Mouse (Mus musculus) limb, embryonic 14.5 days (tissue): Measurements from ENCODE around the gene Ptgir. TPM values are rescaled to one million over a fixed set of nuclear protein-coding genes. Genes with fewer than 3 reads are reported as not detected.

Source experiments
- ATAC-seq: fragments of 200-750 bp; cut with Nextera tagmentation; 2 replicates; pipeline ENCODE4 v1.8.0; 2017; ENCODE audit warnings: low read depth, moderate number of reproducible peaks, moderate TSS enrichment; ENCODE audit not compliant: low FRiP score
- DNase-seq: peaks from one replicate; pipeline ENCODE4 v3.0.0-alpha.2; 2015; ENCODE audit warnings: low spot score
- H3K27ac ChIP-seq: fragments of 300-500 bp; sonication (generic); replicated peaks from 2 replicates; pipeline ENCODE4 v1.5.1; 2014; ENCODE audit warnings: low read depth, mild to moderate bottlenecking, low read length, moderate library complexity, mixed read lengths
- H3K27me3 ChIP-seq: fragments of 300-500 bp; sonication (generic); 2 replicates; pipeline ENCODE4 v1.6.1; 2014; ENCODE audit warnings: low read length, mixed read lengths; ENCODE audit not compliant: control insufficient read depth, insufficient read depth
- H3K36me3 ChIP-seq: fragments of 300-500 bp; sonication (generic); 2 replicates; pipeline ENCODE4 v1.6.1; 2014; ENCODE audit warnings: mild to moderate bottlenecking, low read length, moderate library complexity, mixed read lengths; ENCODE audit not compliant: control insufficient read depth, insufficient read depth
- H3K4me1 ChIP-seq: fragments of 300-500 bp; sonication (generic); 2 replicates; pipeline ENCODE4 v1.6.1; 2014; ENCODE audit warnings: antibody characterized with exemption, low read length, mixed read lengths; ENCODE audit not compliant: control insufficient read depth, insufficient read depth
- H3K4me2 ChIP-seq: fragments of 300-500 bp; sonication (generic); replicated peaks from 2 replicates; pipeline ENCODE4 v1.6.1; 2014; ENCODE audit warnings: low read depth, mild to moderate bottlenecking, low read length, moderate library complexity; ENCODE audit not compliant: severe bottlenecking
- H3K4me3 ChIP-seq: fragments of 300-500 bp; sonication (generic); replicated peaks from 2 replicates; pipeline ENCODE4 v1.5.1; 2014; ENCODE audit warnings: low read length
- H3K9ac ChIP-seq: fragments of 300-500 bp; sonication (generic); 2 replicates; pipeline ENCODE4 v1.6.1; 2014; ENCODE audit warnings: mild to moderate bottlenecking, low read depth, low read length, moderate library complexity; ENCODE audit not compliant: severe bottlenecking
- H3K9me3 ChIP-seq: fragments of 300-500 bp; sonication (generic); 2 replicates; pipeline ENCODE4 v1.6.1; 2016; ENCODE audit warnings: low read length; ENCODE audit not compliant: control insufficient read depth
- POLR2A ChIP-seq: fragments of 200-500 bp; IDR thresholded peaks from 2 replicates; pipeline ENCODE4 v1.8.0; 2012; ENCODE audit warnings: inconsistent platforms, mild to moderate bottlenecking, moderate library complexity, borderline replicate concordance; ENCODE audit not compliant: insufficient read depth, insufficient read length; ENCODE audit errors: extremely low read depth
- WGBS: fragments of 180-500 bp; shearing (Covaris S2); extraction: QIAGEN DNeasy Blood & Tissue Kit; methylation state at CpG from one replicate; pipeline ENCODE4 v1.1.7; 2014; 5-methylcytosine and 5-hydroxymethylcytosine counted together
- polyA plus RNA-seq, 2 experiments: library from polyadenylated mRNA; depleted of rRNA in 1 of 2; stranded (reverse) in 1 of 2; unstranded in 1 of 2; fragments of >200 nt; fragmentation: Nextera tagmentation in 1 of 2; extraction: Ambion mirVana in 1 of 2; gene quantifications; 2 replicates each; pipeline versions ENCODE4 v1.2.1 to v1.2.3; 2012 to 2014

The Ptgir gene
- polyA plus RNA-seq, 2 experiments = 2.3 to 3.6 TPM

DNA sequence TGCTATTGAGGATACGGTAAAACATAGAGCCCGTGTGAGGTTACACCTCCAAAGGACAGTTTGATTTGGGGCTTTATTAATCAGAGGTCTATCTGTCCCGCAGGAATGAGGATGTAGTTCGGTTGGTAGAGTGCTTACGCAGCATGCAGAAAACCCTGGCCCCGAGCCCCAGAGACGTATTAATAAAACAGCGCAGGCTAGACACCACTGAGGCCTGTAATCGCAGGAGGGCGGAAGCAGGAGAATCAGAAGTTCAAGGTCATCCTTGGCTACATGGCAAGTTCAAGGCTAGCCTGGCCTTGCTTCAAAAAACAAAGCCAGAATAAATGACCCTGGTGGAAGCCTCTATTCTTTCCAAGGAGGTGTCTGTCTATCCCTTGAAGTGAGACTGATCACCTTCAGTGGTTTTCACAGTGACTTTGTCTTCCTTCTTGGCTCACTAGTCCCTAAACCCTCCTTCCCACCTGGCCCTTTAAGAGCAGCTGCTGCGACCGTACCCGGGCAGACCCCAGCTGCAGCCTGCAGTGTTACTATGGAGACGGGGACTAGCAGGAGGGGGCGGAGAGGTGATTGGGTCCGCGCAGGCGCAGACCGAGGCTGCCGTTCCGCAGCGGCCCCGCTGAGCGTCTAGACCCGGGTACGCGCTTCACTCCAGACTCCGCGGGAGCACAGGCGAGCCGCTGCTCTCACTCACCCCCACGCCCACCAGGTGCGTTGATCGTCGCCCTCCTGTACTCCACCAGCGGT is 37.9 kb downstream of the Ptgir start, which contains the start of gene Pnmal2:
Gene Pnmal2, plus strand, starts transcription at position 622 of the 747 bp plus-strand sequence.
- TF ChIP-seq POLR2A = no peak
- peak within 1 kb of the TSS; percentile 50; the same call in 1 of the 2 replicates for H3K27ac ChIP-seq
- H3K9ac ChIP-seq = peak within 1 kb of the TSS; percentile 67
- DNase-seq = peak; percentile 94
- H3K27me3 ChIP-seq = peaks cover 34% of the 10 kb centered on the region
- peaks cover 48% of the 10 kb centered on the region for H3K4me1 ChIP-seq
- ATAC-seq = peak; percentile 85
- H3K9me3 ChIP-seq = no peaks in the 10 kb centered on the region
- H3K36me3 ChIP-seq = no peaks in the 10 kb centered on the region
- H3K4me3 ChIP-seq = peak within 1 kb of the TSS; percentile 55
- 13% methylated on average over 36 of the region's 36 CpGs for WGBS
- peak within 1 kb of the TSS; percentile 79 for H3K4me2 ChIP-seq

DNA sequence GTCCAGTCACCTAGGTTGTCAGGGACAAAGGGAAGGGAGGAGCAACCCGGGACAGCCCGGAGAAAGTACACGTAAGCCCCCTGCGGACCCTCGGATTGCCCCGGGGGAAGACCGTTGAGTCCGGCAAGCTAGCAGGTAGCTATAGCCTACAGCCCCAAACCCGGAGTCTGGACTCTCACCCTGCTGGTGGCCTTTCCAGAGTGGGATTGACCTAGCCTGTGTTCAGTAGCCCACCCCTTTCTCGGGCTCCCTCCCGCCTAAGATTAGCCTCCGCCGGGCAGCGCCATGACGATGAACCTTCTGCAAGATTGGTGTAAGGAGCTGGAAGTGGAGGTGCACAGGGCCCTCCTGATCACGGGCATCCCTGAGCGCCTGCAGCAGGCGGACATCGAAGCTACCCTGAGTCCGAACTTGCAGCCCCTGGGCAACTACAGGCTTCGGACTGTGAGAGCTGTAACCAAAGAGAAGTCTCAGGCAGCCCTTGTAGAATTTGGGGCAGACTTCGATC is 38.6 kb downstream of the Ptgir start:
- 3% methylated on average over 21 of the region's 22 CpGs for WGBS
- no peaks in the 10 kb centered on the region for H3K36me3 ChIP-seq
- DNase-seq (no peak), ATAC-seq (no peak)
- H3K27ac ChIP-seq = peak overlapping the region; percentile 50; the same call in 1 of the 2 replicates
- peaks cover 34% of the 10 kb centered on the region for H3K27me3 ChIP-seq
- H3K9me3 ChIP-seq = no peaks in the 10 kb centered on the region
- TF ChIP-seq POLR2A = no peak
- peak overlapping the region; percentile 55 for H3K4me3 ChIP-seq
- peaks cover 53% of the 10 kb centered on the region for H3K4me1 ChIP-seq
- peak overlapping the region; percentile 79 for H3K4me2 ChIP-seq
- peak overlapping the region; percentile 67 for H3K9ac ChIP-seq

DNA sequence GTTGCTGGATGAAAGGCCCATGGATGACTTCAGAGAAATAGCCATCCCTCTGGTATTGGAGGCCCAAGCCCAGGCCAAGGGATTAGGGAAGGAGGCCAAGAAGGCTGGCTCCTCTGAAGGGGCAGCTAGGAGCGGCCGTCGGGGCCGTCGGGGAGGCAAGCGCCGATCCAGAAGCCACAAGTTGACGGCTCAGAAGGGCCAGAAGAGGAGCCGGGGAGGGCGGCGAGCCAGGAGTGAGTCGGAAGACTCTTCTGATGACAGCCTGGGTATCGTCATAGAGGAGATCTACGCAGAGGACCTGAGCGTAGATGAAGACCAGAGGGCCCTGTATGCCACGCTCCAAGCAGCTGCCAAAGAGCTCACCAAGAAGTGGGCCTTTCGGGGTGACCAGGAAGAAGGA is 39.1 kb downstream of the Ptgir start:
- Histone ChIP-seq H3K36me3 (no peaks in the 10 kb centered on the region), H3K27ac (no peak overlapping the region), H3K27me3 (peaks cover 34% of the 10 kb centered on the region), H3K9me3 (no peaks in the 10 kb centered on the region), H3K4me1 (peaks cover 47% of the 10 kb centered on the region), H3K9ac (peak overlapping the region; percentile 67), H3K4me2 (peak overlapping the region; percentile 79), H3K4me3 (peak overlapping the region; percentile 55)
- DNase-seq (no peak), ATAC-seq (no peak)
- 15% methylated on average over 17 of the region's 17 CpGs for WGBS
- TF ChIP-seq POLR2A = no peak

DNA sequence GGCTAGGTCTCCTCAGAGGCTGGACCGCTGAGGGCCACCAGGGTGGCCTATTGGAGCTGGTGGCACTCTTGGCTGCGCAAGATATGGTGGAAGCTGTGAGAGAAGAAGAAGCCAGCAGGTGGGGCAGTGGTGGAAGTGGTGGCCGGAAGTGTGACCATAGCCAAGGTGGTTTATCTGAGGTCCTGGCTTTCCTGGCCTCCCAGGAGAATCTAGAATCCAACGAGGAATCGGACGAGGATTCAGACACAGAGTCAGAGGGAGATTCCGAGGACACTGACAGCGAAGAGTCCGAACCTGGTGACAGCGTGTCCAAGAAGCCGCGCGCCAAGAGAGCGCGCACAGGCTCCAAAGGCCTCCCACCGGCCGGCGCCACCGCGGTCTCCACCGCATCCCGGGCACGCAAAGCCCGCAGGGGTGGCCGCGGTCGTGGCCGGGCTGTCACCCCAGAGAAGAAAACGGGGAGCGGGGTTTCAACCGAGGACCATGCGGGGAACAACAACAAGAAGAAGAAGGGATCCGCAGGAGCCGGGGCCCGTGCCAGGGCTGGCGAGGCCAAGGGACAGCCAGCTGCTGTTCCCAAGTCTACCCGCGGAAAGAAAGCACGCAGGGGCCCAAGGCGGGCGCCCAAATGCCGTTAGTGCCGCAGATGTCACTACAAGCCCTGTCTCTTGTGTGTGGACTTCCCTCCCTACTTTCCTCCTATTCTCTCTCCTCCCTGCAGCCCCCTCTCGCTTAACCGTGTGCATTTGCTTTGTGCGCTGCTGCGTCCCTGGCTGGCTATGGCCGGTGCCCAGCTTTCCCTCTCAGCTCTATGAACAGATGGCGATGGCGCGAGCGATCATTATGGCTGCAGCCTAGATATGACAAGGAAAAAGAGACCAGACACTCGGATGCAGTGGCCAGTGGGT is 40.4 kb downstream of the Ptgir start:
- peak overlapping the region; percentile 55 for H3K4me3 ChIP-seq
- peak overlapping the region; percentile 49 for H3K9ac ChIP-seq
- peak overlapping the region; percentile 79 for H3K4me2 ChIP-seq
- H3K36me3 ChIP-seq = no peaks in the 10 kb centered on the region
- peaks cover 34% of the 10 kb centered on the region for H3K27me3 ChIP-seq
- DNase-seq (no peak), ATAC-seq (no peak)
- no peak for TF ChIP-seq POLR2A
- 6% methylated on average over 39 of the region's 53 CpGs for WGBS
- peaks cover 42% of the 10 kb centered on the region for H3K4me1 ChIP-seq
- H3K27ac ChIP-seq = peak overlapping the region; percentile 33; the same call in 1 of the 2 replicates
- H3K9me3 ChIP-seq = no peaks in the 10 kb centered on the region

DNA sequence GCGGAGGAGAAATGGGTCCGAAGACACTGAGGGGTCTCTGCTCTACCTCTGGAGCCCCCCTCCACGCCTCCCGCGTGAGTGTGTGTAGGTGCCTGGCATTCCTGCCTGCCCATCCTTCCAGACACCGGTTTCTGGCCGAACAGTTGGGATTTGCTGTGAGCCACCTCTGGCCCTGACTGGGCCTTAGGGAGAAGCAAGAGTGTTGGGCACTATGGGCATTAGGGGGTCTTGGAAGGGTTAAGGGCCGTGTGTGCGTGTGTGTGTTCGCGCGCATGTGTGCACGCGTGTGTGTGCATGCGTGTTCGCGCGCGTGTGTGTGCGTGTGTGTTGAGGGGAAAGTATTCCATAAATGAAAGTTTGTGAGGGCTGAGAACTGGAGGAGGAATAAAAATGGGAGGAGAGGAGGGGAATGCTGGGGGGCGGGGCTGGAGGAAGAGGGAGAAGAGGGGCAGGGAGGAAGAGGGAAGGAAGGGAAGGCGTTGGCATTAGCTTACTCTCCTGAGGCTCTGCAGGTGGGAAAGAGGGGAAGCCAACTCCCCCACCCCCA is 41.1 kb downstream of the Ptgir start:
- DNase-seq (peak; percentile 44), ATAC-seq (no peak)
- peaks cover 34% of the 10 kb centered on the region for H3K27me3 ChIP-seq
- H3K27ac ChIP-seq = peak overlapping the region; percentile 33; the same call in 1 of the 2 replicates
- peak overlapping the region; percentile 79 for H3K4me2 ChIP-seq
- peak overlapping the region; percentile 55 for H3K4me3 ChIP-seq
- 14% methylated on average over 21 of the region's 22 CpGs for WGBS
- H3K36me3 ChIP-seq = no peaks in the 10 kb centered on the region
- no peaks in the 10 kb centered on the region for H3K9me3 ChIP-seq
- TF ChIP-seq POLR2A = no peak
- H3K9ac ChIP-seq = peak overlapping the region; percentile 49
- H3K4me1 ChIP-seq = peaks cover 42% of the 10 kb centered on the region
